Mouse (Mus musculus) T-helper 2 cell (primary cell): Measurements from ENCODE around the gene Cd40.

Experiments used
- in situ Hi-C: fragments of 300-600 bp; cut with MboI, MseI; formaldehyde crosslinking; loops from one replicate; pipeline ENCODE4 v1.15.1; 2025; ENCODE audit warnings: high pct_unique_total_duplicates

The Cd40 gene

GRCm38 (mm10) chr2:165100749-165101148 is 45.3 kb downstream of the Cd40 start:
- in situ Hi-C loops: no loop called here

DNA sequence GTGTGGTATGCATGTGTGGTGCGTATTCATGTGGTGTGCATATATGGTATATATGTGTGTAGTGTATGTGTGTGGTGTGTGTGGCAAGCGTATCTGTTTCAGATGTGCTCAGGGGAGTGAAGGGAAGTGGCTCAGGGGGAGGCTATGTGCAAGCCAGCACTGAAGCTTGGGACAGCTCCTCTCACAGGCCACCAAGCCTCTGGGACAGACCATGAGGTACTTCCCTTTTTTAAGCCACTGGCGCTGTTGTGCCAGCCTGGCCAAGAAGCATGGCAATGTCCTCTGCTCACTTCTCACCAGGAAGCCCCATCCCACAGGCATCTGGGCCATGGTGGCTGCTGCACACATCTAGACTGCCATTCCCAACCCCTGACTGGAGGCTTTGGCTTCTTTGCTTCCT is 47.5 kb downstream of the Cd40 start:
- in situ Hi-C loops: no loop called here

- in situ Hi-C loops: no loop called here
These were observed 50.2 kb downstream of the Cd40 start for GRCm38 (mm10) chr2:165105513-165106079.

DNA sequence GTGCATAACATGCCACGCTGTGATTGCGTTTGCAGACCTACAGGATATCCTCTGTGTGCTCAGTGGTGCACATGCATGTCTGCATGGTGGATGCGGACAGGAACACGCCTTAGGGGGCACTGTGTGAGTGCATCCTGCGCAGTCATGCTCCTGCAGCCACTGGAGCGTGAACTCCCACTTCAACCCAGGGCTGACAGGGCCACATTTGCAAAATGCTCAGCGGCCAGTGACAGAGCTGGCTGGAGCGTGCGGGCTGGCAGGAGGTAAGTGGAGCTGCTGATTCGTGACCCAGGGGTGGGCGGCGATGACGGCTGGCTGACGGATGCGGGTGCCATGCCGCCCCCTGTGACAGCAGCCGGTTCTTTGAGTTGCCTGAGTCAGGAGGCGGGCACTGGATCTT is 51.2 kb downstream of the Cd40 start:
- in situ Hi-C loops: no loop called here

DNA sequence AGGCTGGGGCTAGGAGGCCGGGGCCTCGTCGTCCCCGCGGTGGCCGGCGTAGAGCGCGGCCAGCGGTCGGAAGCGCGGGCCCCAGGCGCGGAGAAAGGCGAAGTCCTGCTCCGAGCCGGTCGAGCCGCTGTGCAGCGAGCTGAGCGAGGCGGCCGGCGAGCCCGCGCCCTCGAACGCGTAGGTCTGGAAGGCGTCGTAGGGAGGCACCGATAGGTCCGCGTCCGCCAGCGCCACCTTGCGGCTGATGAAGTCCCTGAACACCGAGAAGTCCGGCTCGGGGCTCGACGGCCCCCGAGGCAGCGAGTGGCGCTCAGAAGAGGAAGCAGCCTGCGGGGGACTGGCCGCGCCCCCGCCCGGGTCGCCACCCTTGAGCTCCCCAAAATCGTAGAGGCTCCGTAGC is 56.7 kb downstream of the Cd40 start:
- in situ Hi-C loops: no loop called here

GRCm38 (mm10) chr2:165113733-165114132 is 58.3 kb downstream of the Cd40 start:
- in situ Hi-C loops: no loop called here

DNA sequence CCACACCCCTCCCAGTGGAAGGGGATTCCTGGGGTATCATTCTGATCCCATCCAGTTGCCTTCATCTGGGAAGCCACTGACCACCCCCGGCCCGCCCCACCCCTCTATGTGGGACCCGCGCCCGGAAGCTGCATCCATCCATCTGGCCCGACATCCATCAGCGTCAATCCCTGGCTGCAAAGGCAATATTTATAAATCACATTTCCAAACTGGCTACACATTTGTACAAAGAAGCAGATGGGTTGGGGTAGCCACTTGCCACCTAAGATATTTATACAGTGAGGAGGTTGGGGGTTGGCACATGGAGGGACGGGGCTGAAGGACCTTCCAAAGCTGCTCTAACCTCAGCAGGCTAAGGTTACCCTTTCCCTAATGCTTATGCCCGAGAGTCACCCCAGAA is 65.3 kb downstream of the Cd40 start:
- in situ Hi-C loops: no loop called here

DNA sequence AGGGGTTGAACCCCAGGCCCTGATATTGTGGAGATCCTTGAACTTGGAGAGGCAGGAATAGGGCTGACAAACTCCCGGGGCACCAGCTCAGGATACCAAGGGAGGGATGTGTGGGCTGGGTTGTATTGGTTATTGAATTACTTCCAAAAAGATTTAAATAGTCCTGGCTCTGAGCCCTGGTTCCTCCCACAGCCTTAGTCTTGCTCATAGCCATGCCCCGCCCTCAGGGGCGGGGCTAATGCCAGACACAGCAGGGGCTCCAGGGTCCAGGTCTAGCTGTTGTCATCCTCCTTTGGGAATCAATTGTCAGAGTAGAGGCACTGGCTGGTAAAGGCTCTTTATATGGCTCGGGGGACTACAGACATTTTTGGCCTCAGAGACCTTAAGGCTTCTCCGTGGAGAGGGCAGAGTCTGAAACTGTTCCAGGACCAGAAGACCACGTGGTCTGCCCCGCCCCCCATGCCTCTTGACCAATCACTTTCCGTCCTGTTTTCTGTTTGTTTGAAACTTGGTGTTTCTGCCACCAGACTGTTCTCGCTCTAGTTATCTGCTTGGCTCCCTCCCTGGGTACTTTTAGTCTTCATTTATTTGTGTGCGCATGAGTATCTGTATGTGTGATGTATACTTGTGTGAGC is 65.9 kb downstream of the Cd40 start:
- in situ Hi-C loops: no loop called here
